Mouse (Mus musculus) bone marrow macrophage, adult 2 months (primary cell): Measurements from ENCODE around the gene Dnaaf3.

Experiments used
- CTCF ChIP-seq: IDR thresholded peaks from 2 replicates; pipeline ENCODE4 v1.5.1; 2012; ENCODE audit warnings: low read depth, mild to moderate bottlenecking, low read length, moderate library complexity
- POLR2A ChIP-seq: IDR thresholded peaks from 2 replicates; pipeline ENCODE4 v1.6.1; 2012; ENCODE audit warnings: mild to moderate bottlenecking, low read depth, low read length, borderline replicate concordance

DNA sequence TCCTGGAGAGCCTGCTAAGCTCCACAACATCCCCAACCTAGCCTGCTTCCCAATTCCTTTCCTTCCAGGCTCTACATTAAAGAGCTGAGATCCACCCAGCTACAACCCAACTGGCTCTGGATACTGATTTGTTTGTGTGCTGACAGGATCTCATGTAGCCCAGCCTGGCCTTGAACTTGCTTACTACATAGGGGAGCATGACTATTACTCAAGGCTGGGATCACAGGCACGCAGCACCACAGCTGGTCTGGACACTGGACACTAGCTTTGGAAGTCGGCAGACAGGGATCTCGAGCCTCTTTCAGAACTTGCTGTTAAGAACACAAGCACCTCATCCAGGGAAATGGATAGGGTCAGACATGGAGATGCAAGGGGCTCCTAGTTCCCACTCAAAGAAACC is 35.8 kb downstream of the Dnaaf3 start:
- TF ChIP-seq CTCF = no peak
- no peak for TF ChIP-seq POLR2A
